Mouse (Mus musculus): ENCODE measurements around the gene Fars2.
"Not testable (repeated sequence)": the region's sequence is repeated elsewhere in the genome, so short reads cannot be mapped to it uniquely, and the experiment has no call there.

Fars2 gene

GRCm38 (mm10) chr13:36297950-36298781 lies 181.0 kb downstream of the Fars2 start:
- no peak for DNase-seq

GRCm38 (mm10) chr13:36298782-36299031 lies 181.5 kb downstream of the Fars2 start:
- no peak for DNase-seq

GRCm38 (mm10) chr13:36302770-36303169 lies 185.6 kb downstream of the Fars2 start:
- DNase-seq = no peak

GRCm38 (mm10) chr13:36305306-36305705 lies 188.1 kb downstream of the Fars2 start:
- DNase-seq = no peak

GRCm38 (mm10) chr13:36307386-36307785 lies 190.2 kb downstream of the Fars2 start:
- no peak for DNase-seq

- DNase-seq = no peak
These were observed 191.9 kb downstream of the Fars2 start for GRCm38 (mm10) chr13:36309160-36309559.

GRCm38 (mm10) chr13:36314218-36314617 lies 197.0 kb downstream of the Fars2 start:
- DNase-seq = no peak

- peak; percentile 41 for DNase-seq
These were observed 197.9 kb downstream of the Fars2 start for GRCm38 (mm10) chr13:36314860-36315800.

GRCm38 (mm10) chr13:36317824-36318223 lies 200.6 kb downstream of the Fars2 start:
- no peak for DNase-seq

GRCm38 (mm10) chr13:36324624-36325023 lies 207.4 kb downstream of the Fars2 start:
- no peak for DNase-seq

- no peak for DNase-seq
These were observed 209.3 kb downstream of the Fars2 start for GRCm38 (mm10) chr13:36326539-36326938.

GRCm38 (mm10) chr13:36329871-36330270 lies 212.7 kb downstream of the Fars2 start:
- DNase-seq = no peak

GRCm38 (mm10) chr13:36330542-36330941 lies 213.3 kb downstream of the Fars2 start:
- no peak for DNase-seq

- no peak for DNase-seq
These were observed 217.5 kb downstream of the Fars2 start for GRCm38 (mm10) chr13:36334748-36335147.

- DNase-seq = no peak
These were observed 234.3 kb downstream of the Fars2 start for GRCm38 (mm10) chr13:36351529-36351928.

GRCm38 (mm10) chr13:36357469-36357868 lies 240.3 kb downstream of the Fars2 start:
- DNase-seq = no peak

GRCm38 (mm10) chr13:36361419-36361818 lies 244.2 kb downstream of the Fars2 start:
- no peak for DNase-seq

GRCm38 (mm10) chr13:36365719-36366118 lies 248.5 kb downstream of the Fars2 start:
- not testable (repeated sequence) for DNase-seq

- DNase-seq = no peak
These were observed 249.1 kb downstream of the Fars2 start for GRCm38 (mm10) chr13:36366304-36366703.

GRCm38 (mm10) chr13:36367712-36368491 lies 250.7 kb downstream of the Fars2 start:
- DNase-seq = peak; percentile 15

- no peak for DNase-seq
These were observed 251.6 kb downstream of the Fars2 start for GRCm38 (mm10) chr13:36368799-36369198.

- DNase-seq = no peak
These were observed 252.2 kb downstream of the Fars2 start for GRCm38 (mm10) chr13:36369400-36369799.

- no peak for DNase-seq
These were observed 266.0 kb downstream of the Fars2 start for GRCm38 (mm10) chr13:36383236-36383635.

Data from cerebellum, adult 9-10 months (tissue).